Mouse (Mus musculus) cortical plate, adult 2 months (tissue): ENCODE measurements around the gene Large1. TPM values are rescaled to one million over a fixed set of nuclear protein-coding genes. Genes with fewer than 3 reads are reported as not detected.
"Not testable (repeated sequence)": the region's sequence is repeated elsewhere in the genome, so short reads cannot be mapped to it uniquely, and the experiment has no call there.

Source experiments
- H3K27ac ChIP-seq: fragments of 200-500 bp; 2 replicates; pipeline ENCODE4 v1.5.1; 2012; ENCODE audit warnings: low read length, control low read depth, inconsistent platforms; ENCODE audit not compliant: insufficient read depth
- H3K4me1 ChIP-seq: fragments of 200-500 bp; 2 replicates; pipeline ENCODE4 v1.6.1; 2011; ENCODE audit warnings: low read length; ENCODE audit not compliant: control insufficient read depth, insufficient read depth
- H3K4me3 ChIP-seq: fragments of 200-500 bp; 2 replicates; pipeline ENCODE4 v1.5.1; 2011; ENCODE audit warnings: mild to moderate bottlenecking, low read length, control low read depth; ENCODE audit not compliant: insufficient read depth
- CTCF ChIP-seq: fragments of 200-500 bp; IDR thresholded peaks from 2 replicates; pipeline ENCODE4 v1.5.1; 2011; ENCODE audit warnings: mild to moderate bottlenecking, control low read depth, low read length; ENCODE audit not compliant: insufficient read depth; ENCODE audit errors: extremely low read depth
- POLR2A ChIP-seq: fragments of 200-500 bp; IDR thresholded peaks from 2 replicates; pipeline ENCODE4 v1.6.1; 2011; ENCODE audit warnings: mild to moderate bottlenecking, low read length, control low read depth; ENCODE audit not compliant: insufficient read depth; ENCODE audit errors: extremely low read depth
- polyA plus RNA-seq: library from polyadenylated mRNA; depleted of rRNA; stranded (reverse); fragments of >200 nt; gene quantifications from 2 replicates; pipeline ENCODE4 v1.2.3, GENCODE M21; 2012; rRNA removed

Gene Large1
- polyA plus RNA-seq: 78.8 and 84.5 TPM in 2 replicates

- Histone ChIP-seq H3K27ac (peak within 1 kb of the TSS; percentile 87), H3K4me3 (peak within 1 kb of the TSS; percentile 83), H3K4me1 (peaks cover 2% of the 10 kb centered on the region; the same call in 1 of the 2 replicates)
- TF ChIP-seq CTCF (no peak), POLR2A (peak; percentile 83)
Observed at GRCm38 (mm10) chr8:73353108-73353793, at the start of gene Large1. TSS of gene Large1 (minus strand) at chr8:73353540.

GRCm38 (mm10) chr8:73400343-73400742 lies 47.0 kb upstream of the Large1 start:
- Histone ChIP-seq H3K4me3 (no peak overlapping the region), H3K27ac (no peak overlapping the region), H3K4me1 (no peaks in the 10 kb centered on the region)
- no peak for TF ChIP-seq CTCF
- no peak for TF ChIP-seq POLR2A

- H3K27ac ChIP-seq: not testable (repeated sequence)
Observed at GRCm38 (mm10) chr8:73373001-73373400, 19.7 kb upstream of the Large1 start.

GRCm38 (mm10) chr8:73355979-73356378 lies 2.6 kb upstream of the Large1 start:
- H3K4me3 ChIP-seq: no peak overlapping the region; the same call in 1 of the 2 replicates

More at GRCm38 (mm10) chr8:73373001-73373400, 19.7 kb upstream of the Large1 start:
- not testable (repeated sequence) for H3K4me1 ChIP-seq, H3K4me3 ChIP-seq

DNA sequence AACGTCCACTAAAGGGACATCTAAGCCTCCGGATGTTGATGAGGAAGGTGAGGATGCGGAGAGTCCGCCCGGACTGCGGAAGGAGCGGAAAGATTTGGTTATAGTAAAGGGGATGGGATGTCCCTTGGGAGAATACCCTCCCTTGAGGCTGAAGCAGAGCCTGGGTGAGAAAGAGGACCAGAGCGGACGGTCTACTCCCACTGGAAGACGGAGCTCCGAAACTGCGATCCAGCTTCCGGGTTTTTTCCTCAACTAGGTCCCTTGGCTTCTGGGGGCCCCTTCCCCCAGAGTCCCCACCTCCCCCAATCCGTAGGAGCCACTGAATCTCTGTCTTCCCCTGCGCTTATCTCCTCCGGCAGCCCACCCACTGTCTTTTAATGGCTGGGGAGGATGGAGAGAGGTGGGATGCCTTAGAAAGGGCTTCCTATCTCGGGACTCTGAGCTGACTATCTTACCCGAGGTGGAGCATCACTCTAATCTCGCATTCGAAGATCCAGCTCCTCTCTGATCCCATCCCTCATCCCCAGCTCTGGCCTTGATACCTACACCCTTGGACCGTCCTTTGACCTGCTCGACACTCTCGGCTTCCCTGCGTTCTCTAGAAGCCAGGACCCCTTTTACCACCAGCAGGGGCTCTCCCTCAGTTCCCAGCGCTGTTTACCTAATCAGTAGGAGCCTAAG lies 1.0 kb upstream of the Large1 start:
- Histone ChIP-seq H3K4me3 (peak overlapping the region; percentile 83), H3K4me1 (no peaks in the 10 kb centered on the region; the same call in 1 of the 2 replicates), H3K27ac (peak overlapping the region; percentile 53)
- TF ChIP-seq POLR2A (peak; percentile 67), CTCF (no peak)

More at GRCm38 (mm10) chr8:73355979-73356378, 2.6 kb upstream of the Large1 start:
- Histone ChIP-seq H3K4me1 (no peaks in the 10 kb centered on the region), H3K27ac (no peak overlapping the region)
- TF ChIP-seq POLR2A (no peak), CTCF (peak; percentile 56; the same call in 1 of the 2 replicates)

- Histone ChIP-seq H3K4me1 (peaks cover 2% of the 10 kb centered on the region; the same call in 1 of the 2 replicates), H3K27ac (peak overlapping the region; percentile 53; the same call in 1 of the 2 replicates), H3K4me3 (peak overlapping the region; percentile 83)
- TF ChIP-seq CTCF: no peak
- TF ChIP-seq POLR2A: no peak
Observed at GRCm38 (mm10) chr8:73353794-73354179, 447 bp upstream of the Large1 start.

- Histone ChIP-seq H3K4me3 (peak overlapping the region; percentile 83), H3K4me1 (peaks cover 2% of the 10 kb centered on the region; the same call in 1 of the 2 replicates), H3K27ac (peak overlapping the region; percentile 82)
- TF ChIP-seq POLR2A (no peak), CTCF (no peak)
Observed at GRCm38 (mm10) chr8:73352301-73353107, 836 bp downstream of the Large1 start.

GRCm38 (mm10) chr8:73350366-73350765 lies 3.0 kb downstream of the Large1 start:
- H3K4me3 ChIP-seq: peak overlapping the region; percentile 83
- TF ChIP-seq POLR2A (no peak), CTCF (peak; percentile 50; the same call in 1 of the 2 replicates)
- peaks cover 2% of the 10 kb centered on the region; the same call in 1 of the 2 replicates for H3K4me1 ChIP-seq
- no peak overlapping the region for H3K27ac ChIP-seq

GRCm38 (mm10) chr8:73342761-73343395 lies 10.5 kb downstream of the Large1 start:
- H3K4me3 ChIP-seq: no peak overlapping the region
- no peak for TF ChIP-seq POLR2A
- TF ChIP-seq CTCF: no peak
- H3K4me1 ChIP-seq: no peaks in the 10 kb centered on the region; the same call in 1 of the 2 replicates
- no peak overlapping the region for H3K27ac ChIP-seq
